ENCODE assay signal across 30 mouse cellular contexts in genomic region chr3:70218757-70219360, GRCm38 (mm10).
"Had no signal": no experiment of that assay in that cellular context is flagged by ENCODE, and none has a peak within 500 bp of the region (broad histone marks: within the 10 kb centered on the region; RNA-seq: fewer than 3 reads in every experiment).

No protein-coding gene starts in this region.

- H3K27ac ChIP-seq: left cerebral cortex, adult 2 months; limb, embryonic 10.5 days; limb, embryonic 12.5 days; limb, embryonic 13.5 days; limb, embryonic 15.5 days; liver, embryonic 12.5 days; liver, embryonic 13.5 days; liver, embryonic 14.5 days; liver, embryonic 15.5 days; lung, embryonic 15.5 days; macrophage; midbrain, embryonic 10.5 days; midbrain, embryonic 12.5 days; midbrain, embryonic 13.5 days; midbrain, embryonic 15.5 days had no signal

- H3K9ac ChIP-seq: limb, embryonic 12.5 days; limb, embryonic 13.5 days; limb, embryonic 15.5 days; liver, embryonic 12.5 days; liver, embryonic 13.5 days; liver, embryonic 14.5 days; liver, embryonic 15.5 days; liver, postnatal 0 days; lung, embryonic 14.5 days; lung, embryonic 15.5 days; midbrain, embryonic 12.5 days; midbrain, embryonic 13.5 days; midbrain, embryonic 15.5 days had no signal

- H3K36me3 ChIP-seq: limb, embryonic 10.5 days; limb, embryonic 12.5 days; limb, embryonic 13.5 days; limb, embryonic 15.5 days; liver, embryonic 12.5 days; liver, embryonic 13.5 days; liver, embryonic 15.5 days; lung, embryonic 15.5 days; midbrain, embryonic 10.5 days; midbrain, embryonic 12.5 days; midbrain, embryonic 13.5 days; midbrain, embryonic 15.5 days had no signal

- H3K4me2 ChIP-seq: limb, embryonic 12.5 days; limb, embryonic 13.5 days; limb, embryonic 15.5 days; liver, embryonic 11.5 days; liver, embryonic 12.5 days; liver, embryonic 13.5 days; liver, embryonic 15.5 days; lung, embryonic 14.5 days; lung, embryonic 15.5 days; midbrain, embryonic 12.5 days; midbrain, embryonic 13.5 days; midbrain, embryonic 15.5 days had no signal

- H3K27me3 ChIP-seq: limb, embryonic 13.5 days; limb, embryonic 15.5 days; liver, embryonic 12.5 days; liver, embryonic 13.5 days; liver, embryonic 15.5 days; lung, embryonic 15.5 days; megakaryocyte, embryonic 14.5 days; midbrain, embryonic 12.5 days; midbrain, embryonic 13.5 days; midbrain, embryonic 15.5 days had no signal

- H3K4me3 ChIP-seq: left cerebral cortex, adult 2 months; limb, embryonic 10.5 days; limb, embryonic 12.5 days; limb, embryonic 13.5 days; limb, embryonic 15.5 days; liver, embryonic 12.5 days; liver, embryonic 13.5 days; liver, embryonic 15.5 days; lung, embryonic 15.5 days; megakaryocyte, embryonic 14.5 days; midbrain, embryonic 10.5 days; midbrain, embryonic 12.5 days; midbrain, embryonic 13.5 days; midbrain, embryonic 15.5 days; myocyte had no signal

- H3K9me3 ChIP-seq: limb, embryonic 10.5 days; limb, embryonic 12.5 days; limb, embryonic 13.5 days; limb, embryonic 15.5 days; liver, embryonic 12.5 days; liver, embryonic 13.5 days; liver, embryonic 15.5 days; lung, embryonic 15.5 days; megakaryocyte, embryonic 14.5 days; midbrain, embryonic 10.5 days; midbrain, embryonic 12.5 days; midbrain, embryonic 13.5 days; midbrain, embryonic 15.5 days had no signal

- DNase-seq: left cerebral cortex, postnatal 4 days; liver; liver, embryonic 13.5 days; liver, postnatal 0 days; lung, adult 18-20 months; lung, adult 2 months; lung, embryonic 14.5 days; lung, postnatal 10 days; lung, postnatal 14 days; lung, postnatal 36 days; lung, postnatal 4 days had no signal

- ATAC-seq: liver, embryonic 12.5 days; liver, postnatal 0 days; lung, postnatal 0 days; midbrain, embryonic 13.5 days; midbrain, embryonic 15.5 days; midbrain, embryonic 16.5 days had no signal

- H3K4me1 ChIP-seq: limb, embryonic 10.5 days; limb, embryonic 12.5 days; limb, embryonic 13.5 days; limb, embryonic 15.5 days; liver, embryonic 12.5 days; liver, embryonic 13.5 days; liver, embryonic 15.5 days; lung, embryonic 15.5 days; megakaryocyte, embryonic 14.5 days; midbrain, embryonic 12.5 days; midbrain, embryonic 15.5 days had no signal
